Mouse (Mus musculus) B cell, adult 2 months (primary cell): ENCODE measurements at regions not wholly inside any gene's neighbourhood (a gene's known extent, or its start where the extent isn't known, plus 50 kb on each side); places are given as distances from the start of the nearest gene placed in this dataset.

Source experiments
- DNase-seq, 2 experiments: peaks; one replicate each; pipeline ENCODE4 v3.0.0; 2022

GRCm38 (mm10) chr1:72036600-72036999 is 175.5 kb downstream of the Mreg start:
- DNase-seq: no peak

- no peak for DNase-seq
Observed at GRCm38 (mm10) chr1:72036141-72036540, 176.0 kb downstream of the Mreg start.

- no peak for DNase-seq
Observed at GRCm38 (mm10) chr1:72033941-72034340, 178.2 kb downstream of the Mreg start.

- DNase-seq: no peak
Observed at GRCm38 (mm10) chr1:72032214-72032613, 179.9 kb downstream of the Mreg start.

- DNase-seq: no peak
Observed at GRCm38 (mm10) chr1:72030763-72031405, 181.2 kb downstream of the Mreg start.

GRCm38 (mm10) chr1:72029625-72030024 is 182.5 kb downstream of the Mreg start:
- no peak for DNase-seq

GRCm38 (mm10) chr1:72026861-72027260 is 185.2 kb downstream of the Mreg start:
- no peak for DNase-seq

- DNase-seq: no peak
Observed at GRCm38 (mm10) chr1:72022631-72023030, 189.5 kb downstream of the Mreg start.

GRCm38 (mm10) chr1:72018479-72019222 is 193.5 kb downstream of the Mreg start:
- no peak for DNase-seq

GRCm38 (mm10) chr1:72017814-72018478 is 194.2 kb downstream of the Mreg start:
- DNase-seq: no peak

GRCm38 (mm10) chr1:72015471-72015870 is 196.6 kb downstream of the Mreg start:
- no peak for DNase-seq

- DNase-seq: no peak
Observed at GRCm38 (mm10) chr1:72014580-72014979, 197.5 kb downstream of the Mreg start.

GRCm38 (mm10) chr1:72013863-72014262 is 198.2 kb downstream of the Mreg start:
- no peak for DNase-seq

GRCm38 (mm10) chr1:72012710-72013109 is 199.4 kb downstream of the Mreg start:
- no peak for DNase-seq

- no peak for DNase-seq
Observed at GRCm38 (mm10) chr1:72009270-72009928, 202.7 kb downstream of the Mreg start.

- DNase-seq: no peak
Observed at GRCm38 (mm10) chr1:72006696-72007291, 205.3 kb downstream of the Mreg start.

- DNase-seq: no peak
Observed at GRCm38 (mm10) chr1:72005956-72006355, 206.2 kb downstream of the Mreg start.

- DNase-seq: no peak
Observed at GRCm38 (mm10) chr1:72005550-72005949, 206.6 kb downstream of the Mreg start.

- DNase-seq: no peak
Observed at GRCm38 (mm10) chr1:72003424-72004278, 208.5 kb downstream of the Mreg start.

- no peak for DNase-seq
Observed at GRCm38 (mm10) chr1:72002471-72003116, 209.5 kb downstream of the Mreg start.

GRCm38 (mm10) chr1:72000741-72001140 is 211.4 kb downstream of the Mreg start:
- DNase-seq: no peak
